Mouse (Mus musculus): ENCODE measurements at regions not wholly inside any gene's neighbourhood (a gene's known extent, or its start where the extent isn't known, plus 50 kb on each side); places are given as distances from the start of the nearest gene placed in this dataset.

DNA sequence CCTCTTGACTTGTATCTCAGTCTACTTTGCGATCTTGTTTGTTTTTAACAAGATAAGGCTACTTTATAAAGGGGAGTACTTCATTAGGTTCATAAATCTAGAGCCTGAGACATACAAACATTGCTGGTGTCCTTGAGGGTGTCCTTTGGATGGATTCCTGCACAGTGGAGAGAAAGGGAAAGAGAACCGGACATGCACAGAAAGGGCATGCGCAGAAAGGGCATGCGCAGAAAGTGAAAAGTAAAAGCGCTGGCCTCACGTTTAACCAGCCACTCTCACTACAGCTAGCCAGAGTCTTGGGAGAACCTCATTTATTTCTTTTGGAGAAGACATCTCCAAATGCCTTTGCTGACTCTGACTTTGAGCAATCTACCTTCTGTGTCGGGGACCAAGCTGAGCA is 125.5 kb downstream of the Dusp6 start:
- Histone ChIP-seq H3K4me1 (ENCODE audit: control insufficient read depth, insufficient read depth, low read length) (peaks cover 19% of the 10 kb centered on the region), H3K4me3 (ENCODE audit: insufficient read depth, low read length) (no peak overlapping the region), H3K27ac (ENCODE audit: insufficient read depth, low read depth, low read length) (no peak overlapping the region)
- no peak for TF ChIP-seq POLR2A (IDR thresholded peaks at IDR 0.05; ENCODE audit: borderline replicate concordance, low read depth, low read length)
- no peak for TF ChIP-seq CTCF (IDR thresholded peaks at IDR 0.05; ENCODE audit: low read depth, low read length)

DNA sequence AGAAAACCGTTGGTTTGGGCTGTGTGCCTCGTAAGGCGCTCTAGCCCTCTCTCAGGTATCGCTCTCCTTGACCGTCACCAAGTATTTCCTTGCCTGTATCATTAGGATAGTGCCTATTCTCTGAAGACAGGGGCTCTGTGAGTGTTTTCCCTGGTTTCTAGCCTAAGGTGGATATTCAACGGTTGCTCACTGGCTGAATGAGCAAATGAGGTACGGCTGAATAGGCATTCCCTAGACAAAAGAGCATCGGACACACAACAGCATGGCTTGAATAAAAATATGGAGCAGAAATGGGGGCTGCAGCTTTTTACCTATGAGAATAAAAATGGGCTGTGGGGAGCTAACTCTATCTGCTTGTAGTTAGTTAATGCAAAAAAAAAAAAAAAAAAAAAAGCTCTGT is 126.0 kb downstream of the Dusp6 start:
- TF ChIP-seq CTCF (IDR thresholded peaks at IDR 0.05; ENCODE audit: low read depth, low read length) (no peak), POLR2A (IDR thresholded peaks at IDR 0.05; ENCODE audit: borderline replicate concordance, low read depth, low read length) (no peak)
- Histone ChIP-seq H3K27ac (ENCODE audit: insufficient read depth, low read depth, low read length) (no peak overlapping the region), H3K4me1 (ENCODE audit: control insufficient read depth, insufficient read depth, low read length) (peaks cover 23% of the 10 kb centered on the region), H3K4me3 (ENCODE audit: insufficient read depth, low read length) (no peak overlapping the region)

DNA sequence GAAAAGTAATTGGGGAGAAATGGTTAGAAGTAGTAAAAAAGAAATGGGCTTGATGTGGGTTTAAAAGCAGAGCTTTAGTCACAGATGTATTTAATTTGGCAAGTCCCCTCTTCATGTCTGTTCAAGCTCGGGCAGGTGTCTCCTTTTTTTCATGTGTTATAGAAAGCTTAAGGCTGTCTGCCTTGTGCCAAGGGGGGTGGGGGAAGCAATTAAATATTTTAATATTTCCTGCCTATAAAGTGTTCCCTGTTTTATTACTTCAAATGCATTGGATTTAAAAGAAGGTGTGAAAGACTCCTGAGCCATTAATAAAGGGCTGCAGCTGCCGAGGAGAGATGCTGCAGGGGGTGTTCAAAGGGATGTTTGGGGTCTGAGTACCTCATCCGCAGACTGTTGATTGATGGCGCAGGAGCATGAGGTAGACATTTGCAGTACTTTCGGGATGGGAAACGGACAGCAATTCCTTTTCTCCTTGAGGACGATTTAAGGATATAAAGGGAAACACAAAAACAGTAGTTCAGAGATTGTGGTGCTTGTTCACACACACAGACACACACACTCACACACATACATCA is 127.7 kb downstream of the Dusp6 start:
- TF ChIP-seq POLR2A (IDR thresholded peaks at IDR 0.05; ENCODE audit: borderline replicate concordance, low read depth, low read length) (no peak), CTCF (IDR thresholded peaks at IDR 0.05; ENCODE audit: low read depth, low read length) (no peak)
- Histone ChIP-seq H3K4me3 (ENCODE audit: insufficient read depth, low read length) (no peak overlapping the region), H3K4me1 (ENCODE audit: control insufficient read depth, insufficient read depth, low read length) (peaks cover 14% of the 10 kb centered on the region)

DNA sequence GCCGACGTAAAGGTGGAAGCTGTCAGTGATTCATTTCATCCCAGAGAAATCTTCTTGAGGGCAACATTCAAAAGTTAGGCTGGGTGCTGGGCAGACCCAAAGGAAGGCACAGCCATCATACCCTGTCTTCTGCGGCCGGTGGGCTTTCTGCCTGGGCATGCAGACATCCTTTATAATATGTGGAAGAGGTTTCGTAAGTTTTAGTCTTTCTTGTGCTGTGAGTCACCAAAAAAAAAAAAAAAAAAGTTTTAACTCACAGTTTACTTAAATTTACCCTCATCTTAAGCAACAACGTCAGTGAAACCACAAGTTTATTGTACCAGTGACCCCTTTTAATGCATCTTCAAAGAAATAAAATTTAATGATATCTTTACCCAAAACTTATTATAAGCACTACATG is 128.7 kb downstream of the Dusp6 start:
- no peak overlapping the region for H3K4me3 ChIP-seq (ENCODE audit: insufficient read depth, low read length)
- TF ChIP-seq POLR2A (IDR thresholded peaks at IDR 0.05; ENCODE audit: borderline replicate concordance, low read depth, low read length), result no peak
- no peak for TF ChIP-seq CTCF (IDR thresholded peaks at IDR 0.05; ENCODE audit: low read depth, low read length)

More for the DNA sequence above, 127.7 kb downstream of the Dusp6 start:
- H3K27ac ChIP-seq (ENCODE audit: insufficient read depth, low read depth, low read length), result no peak overlapping the region

DNA sequence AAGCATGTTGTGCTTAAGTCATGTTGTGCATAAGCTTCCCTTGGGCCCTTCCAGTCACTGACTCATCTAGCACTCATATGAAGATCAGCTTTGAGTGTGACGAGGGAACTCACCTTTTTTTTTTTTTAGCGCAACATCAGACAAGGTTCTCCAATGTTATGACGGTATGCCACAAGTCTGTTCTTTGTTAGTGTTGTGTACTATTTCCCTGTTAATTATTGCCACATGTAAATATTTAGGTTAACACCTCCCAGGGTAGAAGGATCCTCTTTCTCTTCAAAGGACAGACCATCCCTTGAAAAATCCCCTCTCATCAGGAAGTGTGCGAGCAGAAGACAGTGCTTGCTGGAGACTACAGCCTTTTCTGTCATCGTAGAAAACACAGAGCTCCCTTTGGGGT is 129.9 kb downstream of the Dusp6 start:
- Histone ChIP-seq H3K4me3 (ENCODE audit: insufficient read depth, low read length) (no peak overlapping the region), H3K27ac (ENCODE audit: insufficient read depth, low read depth, low read length) (no peak overlapping the region), H3K4me1 (ENCODE audit: control insufficient read depth, insufficient read depth, low read length) (peaks cover 18% of the 10 kb centered on the region)
- TF ChIP-seq CTCF (IDR thresholded peaks at IDR 0.05; ENCODE audit: low read depth, low read length) (no peak), POLR2A (IDR thresholded peaks at IDR 0.05; ENCODE audit: borderline replicate concordance, low read depth, low read length) (no peak)

More for the DNA sequence above, 128.7 kb downstream of the Dusp6 start:
- H3K4me1 ChIP-seq (ENCODE audit: control insufficient read depth, insufficient read depth, low read length), result peaks cover 15% of the 10 kb centered on the region
- H3K27ac ChIP-seq (ENCODE audit: insufficient read depth, low read depth, low read length), result no peak overlapping the region

DNA sequence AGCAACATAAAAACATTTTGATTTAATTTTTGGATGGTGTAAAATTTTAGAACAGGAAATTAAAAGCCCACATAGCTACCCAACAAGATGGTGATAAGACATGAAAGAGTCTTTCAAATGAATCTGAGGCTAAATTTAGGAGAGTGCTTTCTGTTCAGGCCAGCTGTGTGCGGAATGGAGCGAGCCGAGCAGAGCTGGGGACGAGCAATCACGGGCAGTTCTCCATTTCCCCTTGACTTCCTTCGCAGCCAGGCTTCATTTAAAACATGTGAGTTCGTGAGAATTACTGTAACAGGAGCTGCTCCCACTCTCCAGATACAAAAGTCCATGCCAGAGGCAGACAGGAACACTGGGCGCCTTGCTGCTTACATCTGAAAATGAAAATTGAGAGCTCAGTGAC is 130.5 kb downstream of the Dusp6 start:
- Histone ChIP-seq H3K4me3 (ENCODE audit: insufficient read depth, low read length) (no peak overlapping the region), H3K27ac (ENCODE audit: insufficient read depth, low read depth, low read length) (no peak overlapping the region), H3K4me1 (ENCODE audit: control insufficient read depth, insufficient read depth, low read length) (peaks cover 18% of the 10 kb centered on the region)
- TF ChIP-seq POLR2A (IDR thresholded peaks at IDR 0.05; ENCODE audit: borderline replicate concordance, low read depth, low read length) (no peak), CTCF (IDR thresholded peaks at IDR 0.05; ENCODE audit: low read depth, low read length) (no peak)

DNA sequence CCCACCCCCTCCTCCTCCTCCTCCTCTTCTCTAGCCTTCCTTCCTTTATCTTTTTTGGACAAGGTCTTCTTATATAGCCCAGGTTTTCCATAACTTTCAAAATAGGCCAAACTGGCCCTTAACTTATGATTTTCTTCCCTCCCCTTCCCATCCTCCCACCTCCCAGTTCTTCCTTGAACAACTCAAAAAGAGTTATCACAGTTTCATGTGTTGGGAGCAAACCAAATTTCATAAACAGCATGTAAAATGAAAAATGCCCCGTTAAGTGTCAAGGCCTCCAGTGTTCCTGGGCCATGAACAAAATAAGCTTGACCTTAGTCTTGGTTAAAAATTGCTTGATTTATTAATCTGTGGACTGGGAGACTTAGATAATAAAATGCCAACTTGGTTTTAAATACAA is 132.4 kb downstream of the Dusp6 start:
- TF ChIP-seq POLR2A (IDR thresholded peaks at IDR 0.05; ENCODE audit: borderline replicate concordance, low read depth, low read length) (no peak), CTCF (IDR thresholded peaks at IDR 0.05; ENCODE audit: low read depth, low read length) (no peak)
- H3K4me1 ChIP-seq (ENCODE audit: control insufficient read depth, insufficient read depth, low read length), result peaks cover 18% of the 10 kb centered on the region
- H3K4me3 ChIP-seq (ENCODE audit: insufficient read depth, low read length), result no peak overlapping the region
- H3K27ac ChIP-seq (ENCODE audit: insufficient read depth, low read depth, low read length), result no peak overlapping the region

DNA sequence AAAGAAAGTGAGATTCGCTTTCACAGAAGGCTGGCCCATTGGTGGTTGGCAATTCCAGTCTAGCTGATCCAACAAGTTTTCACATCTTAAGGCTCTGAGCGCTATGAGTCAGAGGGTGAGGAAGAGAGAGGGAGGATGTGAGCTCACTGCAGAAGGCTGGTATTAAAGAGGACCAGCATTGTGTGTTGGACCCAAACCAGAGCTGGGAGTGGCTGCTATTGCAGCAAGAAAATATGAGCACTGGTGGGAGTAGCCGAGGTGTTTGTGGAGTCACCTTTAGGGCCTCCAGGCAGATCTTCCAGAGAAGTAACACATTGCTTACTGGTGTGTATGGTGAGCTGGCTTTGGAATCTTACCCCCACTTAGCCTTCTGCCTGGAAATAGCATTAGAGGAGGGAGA is 133.6 kb downstream of the Dusp6 start:
- TF ChIP-seq CTCF (IDR thresholded peaks at IDR 0.05; ENCODE audit: low read depth, low read length) (no peak), POLR2A (IDR thresholded peaks at IDR 0.05; ENCODE audit: borderline replicate concordance, low read depth, low read length) (no peak)
- peaks cover 17% of the 10 kb centered on the region for H3K4me1 ChIP-seq (ENCODE audit: control insufficient read depth, insufficient read depth, low read length)
- no peak overlapping the region for H3K4me3 ChIP-seq (ENCODE audit: insufficient read depth, low read length)
- H3K27ac ChIP-seq (ENCODE audit: insufficient read depth, low read depth, low read length), result peak overlapping the region; percentile 62

DNA sequence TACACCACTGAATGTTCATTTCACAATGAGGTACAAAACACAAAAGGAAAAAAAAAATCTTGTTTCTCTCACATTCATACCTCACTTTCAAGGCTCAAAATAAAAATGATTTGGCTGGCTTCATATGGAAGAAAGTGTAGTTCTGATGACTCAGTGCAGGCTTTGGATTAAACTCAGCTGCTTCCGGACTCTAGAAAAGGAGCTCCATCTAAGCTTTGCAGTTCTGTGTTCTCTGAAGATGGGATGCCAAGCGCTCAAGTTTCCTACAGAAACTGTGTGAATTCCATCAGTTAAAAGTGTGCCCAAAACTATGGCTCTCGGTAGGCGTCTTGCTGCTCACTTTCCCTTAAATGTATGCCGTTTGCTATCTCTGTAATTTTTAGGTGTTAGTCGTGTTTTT is 137.0 kb downstream of the Dusp6 start:
- H3K27ac ChIP-seq (ENCODE audit: insufficient read depth, low read depth, low read length), result no peak overlapping the region
- H3K4me1 ChIP-seq (ENCODE audit: control insufficient read depth, insufficient read depth, low read length), result peaks cover 4% of the 10 kb centered on the region
- TF ChIP-seq POLR2A (IDR thresholded peaks at IDR 0.05; ENCODE audit: borderline replicate concordance, low read depth, low read length) (no peak), CTCF (IDR thresholded peaks at IDR 0.05; ENCODE audit: low read depth, low read length) (no peak)
- H3K4me3 ChIP-seq (ENCODE audit: insufficient read depth, low read length), result no peak overlapping the region

DNA sequence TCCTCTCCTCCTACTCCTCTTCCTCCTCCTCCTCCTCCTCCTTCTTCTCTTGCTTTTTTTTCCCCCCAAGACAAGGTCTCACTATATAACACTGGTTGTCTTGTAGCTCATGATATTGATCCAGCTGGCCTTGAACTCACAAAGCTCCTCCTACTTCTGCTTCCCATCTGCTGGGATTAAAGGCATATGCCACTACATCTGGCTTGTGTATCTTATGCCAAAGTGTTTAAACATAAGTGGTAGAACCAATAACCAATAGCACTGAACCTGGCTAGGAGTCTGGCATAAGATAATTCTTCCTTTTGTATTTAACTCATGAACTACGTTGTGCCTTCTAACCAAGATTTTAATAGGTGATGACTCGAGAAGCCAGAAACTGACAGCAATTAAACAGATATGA is 143.7 kb downstream of the Dusp6 start:
- no peak for TF ChIP-seq POLR2A (IDR thresholded peaks at IDR 0.05; ENCODE audit: borderline replicate concordance, low read depth, low read length)
- H3K27ac ChIP-seq (ENCODE audit: insufficient read depth, low read depth, low read length), result no peak overlapping the region
- H3K4me1 ChIP-seq (ENCODE audit: control insufficient read depth, insufficient read depth, low read length), result peaks cover 6% of the 10 kb centered on the region
- H3K4me3 ChIP-seq (ENCODE audit: insufficient read depth, low read length), result no peak overlapping the region

DNA sequence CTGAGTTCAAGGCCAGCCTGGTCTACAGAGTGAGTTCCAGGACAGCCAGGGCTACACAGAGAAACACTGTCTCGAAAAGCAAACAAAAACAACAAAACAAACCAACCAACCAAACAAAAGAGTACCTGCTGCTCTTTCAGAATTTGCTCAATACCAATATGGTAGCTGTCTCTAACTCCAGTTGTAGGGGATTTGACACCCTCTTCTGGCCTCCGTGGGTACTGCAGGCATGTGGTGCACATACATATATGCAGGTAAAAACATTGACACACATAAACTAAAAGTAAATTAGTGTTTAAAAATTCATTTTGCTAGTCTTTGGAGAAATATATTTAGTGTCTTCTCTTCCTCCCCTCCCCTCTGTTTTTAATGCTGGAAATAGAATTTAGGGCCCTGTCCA is 145.8 kb downstream of the Dusp6 start:
- Histone ChIP-seq H3K27ac (ENCODE audit: insufficient read depth, low read depth, low read length) (no peak overlapping the region), H3K4me3 (ENCODE audit: insufficient read depth, low read length) (no peak overlapping the region), H3K4me1 (ENCODE audit: control insufficient read depth, insufficient read depth, low read length) (peaks cover 6% of the 10 kb centered on the region)
- TF ChIP-seq CTCF (IDR thresholded peaks at IDR 0.05; ENCODE audit: low read depth, low read length) (no peak), POLR2A (IDR thresholded peaks at IDR 0.05; ENCODE audit: borderline replicate concordance, low read depth, low read length) (no peak)

All from bone marrow macrophage, adult 2 months (primary cell).